Mouse (Mus musculus) C2C12 (cell line): ENCODE measurements around the gene Ndufaf2.

Experiments
- CTCF ChIP-seq: IDR thresholded peaks from one replicate; pipeline ENCODE4 v1.5.1; 2011; ENCODE audit not compliant: control insufficient read depth, insufficient read depth, insufficient read length
- USF1 ChIP-seq: IDR thresholded peaks from one replicate; pipeline ENCODE4 v1.6.1; 2011; ENCODE audit warnings: low read depth, mild to moderate bottlenecking, control low read depth, moderate library complexity

GRCm38 (mm10) chr13:108118188-108118587 lies 40.2 kb downstream of the Ndufaf2 start:
- TF ChIP-seq CTCF (no peak), USF1 (no peak)
